Mouse (Mus musculus) hindbrain, embryonic 14.5 days (tissue): Measurements from ENCODE around the gene H2-Ke6. TPM values are rescaled to one million over a fixed set of nuclear protein-coding genes. Genes with fewer than 3 reads are reported as not detected.

Source experiments
- ATAC-seq: fragments of 200-750 bp; cut with Nextera tagmentation; 2 replicates; pipeline ENCODE4 v1.8.0; 2017; ENCODE audit warnings: moderate number of reproducible peaks, mild to moderate bottlenecking, moderate TSS enrichment, moderate library complexity; ENCODE audit not compliant: low FRiP score
- DNase-seq: peaks from one replicate; pipeline ENCODE4 v3.0.0-alpha.2; 2015; ENCODE audit warnings: low spot score
- H3K27ac ChIP-seq: fragments of 300-500 bp; sonication (generic); 2 replicates; pipeline ENCODE4 v1.5.1; 2014; ENCODE audit warnings: mild to moderate bottlenecking, moderate library complexity
- H3K27me3 ChIP-seq: fragments of 300-500 bp; sonication (generic); 2 replicates; pipeline ENCODE4 v1.6.1; 2014; ENCODE audit warnings: mild to moderate bottlenecking, low read length, mixed read lengths; ENCODE audit not compliant: control insufficient read depth, insufficient read depth
- H3K36me3 ChIP-seq: fragments of 300-500 bp; sonication (generic); replicated peaks from 2 replicates; pipeline ENCODE4 v1.6.1; 2014; ENCODE audit not compliant: control insufficient read depth, insufficient read depth
- H3K4me1 ChIP-seq: fragments of 300-500 bp; sonication (generic); replicated peaks from 2 replicates; pipeline ENCODE4 v1.6.1; 2014; ENCODE audit warnings: antibody characterized with exemption, low read length, mixed read lengths; ENCODE audit not compliant: control insufficient read depth, insufficient read depth
- H3K4me2 ChIP-seq: fragments of 300-500 bp; sonication (generic); replicated peaks from 2 replicates; pipeline ENCODE4 v1.6.1; 2014; ENCODE audit warnings: mild to moderate bottlenecking, moderate library complexity
- H3K4me3 ChIP-seq: fragments of 300-500 bp; sonication (generic); replicated peaks from 2 replicates; pipeline ENCODE4 v1.5.1; 2014; ENCODE audit warnings: mild to moderate bottlenecking, low read length
- H3K9ac ChIP-seq: fragments of 300-500 bp; sonication (generic); 2 replicates; pipeline ENCODE4 v1.6.1; 2014
- H3K9me3 ChIP-seq: fragments of 300-500 bp; sonication (generic); 2 replicates; pipeline ENCODE4 v1.6.1; 2016; ENCODE audit warnings: low read length; ENCODE audit not compliant: control insufficient read depth
- WGBS: fragments of 180-500 bp; shearing (Covaris S2); extraction: QIAGEN DNeasy Blood & Tissue Kit; methylation state at CpG from one replicate; pipeline ENCODE4 v1.1.7; 2014; 5-methylcytosine and 5-hydroxymethylcytosine counted together
- polyA plus RNA-seq: library from polyadenylated mRNA; unstranded; fragments of >200 nt; fragmentation: Nextera tagmentation; extraction: Ambion mirVana; gene quantifications from 2 replicates; pipeline ENCODE4 v1.2.1, GENCODE M21; 2014

Gene H2-Ke6
- polyA plus RNA-seq, 1 experiment from 2014 or later: 67.3 TPM

DNA sequence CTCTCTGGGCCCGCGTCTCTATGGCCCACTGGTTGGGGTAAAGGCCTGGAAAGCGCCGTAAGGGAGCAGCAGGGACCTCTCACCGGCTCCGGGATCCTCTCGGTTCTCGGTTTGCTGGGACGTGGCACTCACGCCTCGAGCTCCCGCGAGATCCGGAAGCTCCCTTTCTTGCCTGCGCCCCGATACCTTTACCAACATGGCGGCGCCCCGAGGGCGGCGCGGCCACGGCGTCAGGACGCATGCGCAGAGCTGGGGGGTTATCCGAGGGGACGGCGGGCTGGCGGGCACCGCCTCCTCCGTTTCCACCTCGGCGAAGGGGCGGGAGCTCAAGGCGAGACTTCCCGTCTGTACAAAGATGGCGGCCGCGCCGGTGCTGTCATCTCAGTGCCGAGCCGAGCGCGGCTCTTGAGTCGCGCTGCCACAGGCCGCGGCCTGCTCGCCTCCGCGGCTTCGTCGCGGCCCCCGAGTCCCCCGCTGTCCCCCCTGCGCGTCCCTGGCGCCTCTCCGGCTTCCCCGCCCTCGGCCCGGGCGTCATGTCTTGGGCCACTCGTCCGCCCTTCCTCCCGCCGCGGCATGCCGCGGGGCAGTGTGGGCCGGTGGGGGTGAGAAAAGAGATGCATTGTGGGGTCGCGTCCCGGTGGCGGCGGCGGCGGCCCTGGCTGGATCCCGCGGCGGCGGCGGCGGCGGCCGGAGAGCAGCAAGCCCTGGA lies 3.8 kb upstream of the H2-Ke6 start, which contains the start of the genes Slc39a7 and Rxrb:
Gene Slc39a7 (minus strand): TSS at position 218 of the 709 bp plus-strand sequence.
Gene Rxrb (plus strand): TSS at position 348 of the 709 bp plus-strand sequence.
- peak; percentile 80 for ATAC-seq
- Histone ChIP-seq H3K4me3 (peak within 1 kb of the TSS; percentile 90), H3K4me2 (peak within 1 kb of the TSS; percentile 80), H3K9ac (peak within 1 kb of the TSS; percentile 95), H3K27ac (peak within 1 kb of the TSS; percentile 99), H3K36me3 (peaks cover 51% of the 10 kb centered on the region), H3K4me1 (peaks cover 47% of the 10 kb centered on the region), H3K9me3 (no peaks in the 10 kb centered on the region), H3K27me3 (no peaks in the 10 kb centered on the region)
- under 1% methylated on average over 86 of the region's 88 CpGs for WGBS
- peak; percentile 99 for DNase-seq

DNA sequence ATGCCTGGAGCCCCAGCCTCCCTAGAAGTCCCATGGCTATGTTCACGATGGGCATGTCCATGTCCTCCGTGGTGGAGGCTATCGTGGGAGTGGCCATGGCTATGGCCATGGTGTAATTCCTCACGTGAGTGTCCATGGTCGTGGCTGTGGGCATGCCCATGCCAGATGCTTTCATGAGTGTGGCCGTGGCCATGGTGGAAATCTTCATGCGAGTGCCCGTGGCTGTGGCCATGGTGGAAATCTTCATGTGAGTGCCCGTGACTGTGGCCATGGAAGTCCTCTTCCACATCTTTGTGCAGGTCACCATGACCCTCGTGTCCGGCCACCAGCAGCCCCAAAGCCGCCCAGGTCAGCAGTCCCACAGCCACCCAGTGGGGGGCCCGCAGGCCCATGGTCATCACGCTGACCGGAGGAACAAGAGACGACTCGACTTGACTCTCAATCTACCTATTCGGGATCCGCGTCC lies 3.0 kb upstream of the H2-Ke6 start:
- DNase-seq: no peak
- Histone ChIP-seq H3K4me1 (peaks cover 53% of the 10 kb centered on the region), H3K27ac (peak overlapping the region; percentile 99), H3K4me2 (peak overlapping the region; percentile 80), H3K27me3 (no peaks in the 10 kb centered on the region), H3K9ac (peak overlapping the region; percentile 95), H3K4me3 (peak overlapping the region; percentile 90), H3K9me3 (no peaks in the 10 kb centered on the region), H3K36me3 (peaks cover 44% of the 10 kb centered on the region)
- no peak for ATAC-seq
- WGBS: 6% methylated on average over 20 of the region's 20 CpGs

DNA sequence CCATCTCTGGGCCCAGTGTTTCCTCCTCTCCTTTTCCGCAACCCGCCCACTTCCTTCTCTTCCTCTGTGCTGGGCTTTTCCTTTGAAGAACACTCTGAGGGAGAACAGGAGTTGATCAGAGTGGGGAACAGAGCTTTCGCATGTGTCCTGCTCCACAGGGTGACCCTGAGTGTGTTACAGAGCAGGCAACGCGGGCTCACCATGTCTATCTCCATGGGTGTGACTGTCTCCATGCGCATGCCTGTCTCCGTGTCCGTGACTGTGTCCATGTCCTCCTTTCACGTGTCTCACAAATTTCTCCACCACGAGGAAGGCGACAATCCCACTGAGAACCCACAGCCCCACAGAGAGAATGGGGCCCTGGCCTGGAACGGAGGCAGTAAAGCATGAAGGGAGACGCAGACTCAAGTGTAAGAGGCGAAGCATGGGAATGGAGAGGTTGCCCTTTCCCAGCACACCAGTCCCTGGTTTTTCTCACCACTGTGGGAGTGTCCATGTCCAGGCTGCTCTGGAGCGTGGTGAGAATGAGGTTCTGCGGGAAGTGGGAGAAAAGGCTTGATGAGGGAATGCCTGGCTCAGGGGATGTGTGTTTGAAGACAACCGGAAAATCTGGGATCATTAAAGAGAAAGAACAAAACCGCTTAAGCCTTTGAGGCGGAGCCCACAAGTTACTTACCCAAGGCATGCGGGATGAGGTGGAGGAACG lies 2.2 kb upstream of the H2-Ke6 start:
- Histone ChIP-seq H3K27ac (no peak overlapping the region), H3K4me3 (peak overlapping the region; percentile 90)
- 72% methylated on average over 21 of the region's 21 CpGs for WGBS

DNA sequence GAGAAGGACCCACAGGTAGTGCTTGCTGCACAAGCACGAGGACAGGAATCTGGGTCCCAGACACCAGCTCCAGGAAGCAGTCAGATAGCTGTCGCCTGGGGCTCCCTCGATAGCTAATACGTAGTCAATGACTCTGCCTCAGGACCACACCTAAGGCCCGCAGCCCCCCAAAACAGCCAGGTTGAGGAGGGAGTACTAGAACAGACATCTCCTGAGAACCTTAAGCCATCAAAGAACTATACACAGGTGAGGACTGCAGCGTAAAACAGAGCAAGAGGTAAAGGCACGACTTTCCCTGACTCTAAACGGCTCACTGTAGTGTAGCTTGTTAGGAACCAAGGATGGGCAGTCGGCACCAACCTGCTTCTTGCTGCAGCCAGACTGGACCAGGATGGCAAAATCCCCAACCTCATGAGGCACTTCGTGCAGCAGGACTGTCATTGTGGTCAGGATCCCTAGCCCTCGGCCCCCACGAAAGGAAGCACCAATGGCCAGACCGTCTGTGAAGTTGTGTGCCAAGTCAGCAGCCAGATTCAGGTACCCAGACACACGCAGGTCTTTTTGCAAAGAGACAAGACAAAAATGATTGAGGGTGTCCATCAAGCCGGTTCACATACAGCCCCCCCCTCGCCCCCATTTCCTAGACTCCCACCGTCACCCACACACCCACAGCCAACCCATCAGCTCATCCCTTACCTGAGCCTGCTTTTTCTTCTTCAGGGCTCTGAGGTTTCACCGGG lies 1.5 kb upstream of the H2-Ke6 start:
- H3K4me3 ChIP-seq: 0 out of 2 replicates have a peak overlapping the region, but pooled peaks have one; percentile 90
- H3K9me3 ChIP-seq: no peaks in the 10 kb centered on the region
- ATAC-seq (no peak), DNase-seq (no peak)
- no peaks in the 10 kb centered on the region for H3K27me3 ChIP-seq
- peaks cover 30% of the 10 kb centered on the region for H3K36me3 ChIP-seq
- H3K4me2 ChIP-seq: peak overlapping the region; percentile 83
- WGBS: 90% methylated on average over 18 of the region's 18 CpGs
- no peak overlapping the region for H3K27ac ChIP-seq
- H3K9ac ChIP-seq: no peak overlapping the region
- H3K4me1 ChIP-seq: peaks cover 60% of the 10 kb centered on the region

More for the DNA sequence above, 2.2 kb upstream of the H2-Ke6 start:
- no peak for ATAC-seq
- no peaks in the 10 kb centered on the region for H3K9me3 ChIP-seq
- H3K27me3 ChIP-seq: no peaks in the 10 kb centered on the region
- H3K9ac ChIP-seq: peak overlapping the region; percentile 95
- no peak for DNase-seq
- peaks cover 60% of the 10 kb centered on the region for H3K4me1 ChIP-seq
- peaks cover 36% of the 10 kb centered on the region for H3K36me3 ChIP-seq
- H3K4me2 ChIP-seq: peak overlapping the region; percentile 80

DNA sequence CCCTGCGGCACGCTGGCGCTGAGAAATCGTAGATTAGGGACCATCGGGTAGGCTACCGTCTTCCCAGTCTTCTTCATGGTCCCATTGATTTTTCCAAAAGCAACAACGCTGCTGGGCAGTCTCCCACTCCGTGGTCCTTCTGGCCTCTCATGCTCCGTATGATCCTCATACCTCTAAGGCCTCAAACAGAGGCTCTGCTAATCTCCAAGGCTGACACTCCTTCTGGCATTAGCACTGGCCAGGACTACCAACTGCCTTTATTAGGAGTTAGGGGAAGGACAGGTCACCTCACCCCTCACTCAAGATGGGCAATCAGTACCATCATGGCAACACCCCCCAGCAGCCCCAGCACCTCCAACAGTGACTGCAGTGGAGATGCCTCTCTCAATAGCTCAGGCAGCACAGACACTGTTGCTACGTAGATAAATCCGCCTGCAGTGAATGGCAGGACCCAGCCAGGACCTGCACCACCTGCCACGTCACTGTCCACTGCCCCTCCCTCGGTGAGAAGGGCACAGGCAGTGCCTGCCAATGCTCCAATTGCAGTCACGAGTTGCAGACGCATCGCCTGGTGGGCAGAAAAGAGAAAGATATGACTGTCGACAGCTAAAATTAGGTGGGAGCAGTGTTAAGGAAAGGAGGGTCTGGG lies 765 bp upstream of the H2-Ke6 start:
- H3K36me3 ChIP-seq: peaks cover 23% of the 10 kb centered on the region
- no peaks in the 10 kb centered on the region for H3K27me3 ChIP-seq
- ATAC-seq: no peak
- WGBS: 47% methylated on average over 17 of the region's 17 CpGs
- peak overlapping the region; percentile 83 for H3K4me2 ChIP-seq
- H3K27ac ChIP-seq: peak overlapping the region; percentile 81
- peak overlapping the region; percentile 57 for H3K4me3 ChIP-seq
- peaks cover 64% of the 10 kb centered on the region for H3K4me1 ChIP-seq
- H3K9me3 ChIP-seq: no peaks in the 10 kb centered on the region
- DNase-seq: no peak
- no peak overlapping the region for H3K9ac ChIP-seq

DNA sequence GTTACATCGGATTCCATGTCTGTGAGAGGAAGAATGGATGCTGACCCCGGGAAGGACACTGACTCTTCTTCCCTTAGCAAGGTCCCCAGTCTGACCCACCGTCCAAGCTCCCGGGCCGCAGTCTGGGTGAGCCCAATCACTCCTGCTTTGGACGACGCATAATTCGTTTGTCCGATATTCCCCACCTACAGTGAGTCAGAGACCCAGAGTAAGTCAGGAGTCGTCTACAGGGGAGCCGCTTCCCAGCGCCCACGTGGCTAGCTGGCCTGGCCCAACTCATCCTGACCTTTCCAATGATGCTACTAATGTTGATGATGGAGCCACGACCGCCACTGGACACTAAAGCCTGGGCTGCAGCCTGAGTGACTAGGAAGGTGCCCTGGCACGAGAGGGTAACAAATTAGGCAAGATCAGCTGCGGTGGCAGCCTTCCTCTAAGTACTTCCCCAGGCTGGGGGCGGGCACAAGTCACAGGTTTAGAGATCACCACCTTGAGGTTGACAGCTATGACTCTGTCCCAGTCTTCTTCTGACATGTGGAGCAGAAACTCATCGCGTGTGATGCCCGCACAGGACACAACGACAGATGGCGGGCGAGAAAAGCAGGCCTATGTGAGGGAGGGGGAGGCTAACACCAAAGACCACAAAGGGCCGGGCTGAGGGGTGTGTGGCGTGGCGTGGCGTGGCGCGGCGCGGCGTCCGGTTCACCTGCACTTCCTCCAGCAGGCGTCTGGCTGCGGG lies 774 bp downstream of the H2-Ke6 start:
- H3K4me2 ChIP-seq: peak overlapping the region; percentile 83
- peak overlapping the region; percentile 67 for H3K9ac ChIP-seq
- no peaks in the 10 kb centered on the region for H3K27me3 ChIP-seq
- no peaks in the 10 kb centered on the region for H3K9me3 ChIP-seq
- 3% methylated on average over 36 of the region's 36 CpGs for WGBS
- peaks cover 60% of the 10 kb centered on the region for H3K4me1 ChIP-seq
- DNase-seq: no peak
- peaks cover 34% of the 10 kb centered on the region for H3K36me3 ChIP-seq
- H3K4me3 ChIP-seq: peak overlapping the region; percentile 57
- H3K27ac ChIP-seq: peak overlapping the region; percentile 81
- no peak for ATAC-seq

DNA sequence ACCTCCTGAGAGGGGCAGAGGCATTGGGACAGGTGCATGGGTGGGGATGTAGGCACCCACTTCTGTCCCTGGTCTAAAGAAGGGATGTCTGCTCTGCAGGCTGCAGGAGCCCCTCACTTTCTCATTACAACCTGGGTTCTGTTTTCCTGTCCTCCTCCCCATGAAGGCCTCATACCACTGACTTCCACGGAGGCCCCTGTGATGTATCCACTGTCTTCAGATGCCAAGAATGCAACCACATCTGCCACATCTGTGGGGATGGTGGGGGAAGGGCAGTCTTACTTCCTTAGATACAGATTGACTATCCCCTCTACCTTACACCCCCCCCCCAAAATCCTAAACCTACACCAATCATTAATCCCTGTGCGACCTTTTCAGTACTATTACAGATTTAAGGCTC lies 1.6 kb downstream of the H2-Ke6 start:
- Histone ChIP-seq H3K9ac (peak overlapping the region; percentile 4), H3K4me2 (peak overlapping the region; percentile 83), H3K36me3 (peaks cover 39% of the 10 kb centered on the region), H3K4me3 (peak overlapping the region; percentile 57; the same call in 1 of the 2 replicates), H3K27ac (peak overlapping the region; percentile 73), H3K4me1 (peaks cover 60% of the 10 kb centered on the region), H3K9me3 (no peaks in the 10 kb centered on the region), H3K27me3 (no peaks in the 10 kb centered on the region)
- ATAC-seq (no peak), DNase-seq (no peak)
- 14% methylated on average over 2 of the region's 2 CpGs for WGBS

DNA sequence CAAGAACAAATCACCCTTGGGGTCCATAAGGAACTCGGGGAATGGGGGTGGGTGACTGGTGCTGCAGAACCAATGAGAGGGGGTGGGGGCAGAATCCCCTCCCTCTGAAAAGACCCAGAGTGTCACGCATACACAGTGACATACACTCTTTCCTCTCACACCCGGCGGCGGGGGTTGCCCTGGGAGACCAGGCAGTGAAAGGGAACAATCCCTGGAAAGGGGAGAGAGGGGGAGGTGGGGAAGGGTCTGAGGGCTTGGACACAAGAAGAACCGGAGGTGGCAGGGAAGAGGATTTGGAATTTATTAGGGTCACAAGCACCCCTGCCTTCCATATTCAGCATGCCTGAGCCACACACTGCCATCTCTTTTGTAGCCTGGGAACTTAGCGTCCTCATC lies 2.1 kb downstream of the H2-Ke6 start:
- no peaks in the 10 kb centered on the region for H3K27me3 ChIP-seq
- H3K4me1 ChIP-seq: peaks cover 59% of the 10 kb centered on the region

More for the DNA sequence above, 2.1 kb downstream of the H2-Ke6 start:
- DNase-seq (peak; percentile 58), ATAC-seq (peak; percentile 24; the same call in 1 of the 2 replicates)
- H3K27ac ChIP-seq: peak overlapping the region; percentile 99
- peaks cover 43% of the 10 kb centered on the region for H3K36me3 ChIP-seq
- peak overlapping the region; percentile 97 for H3K9ac ChIP-seq
- H3K9me3 ChIP-seq: no peaks in the 10 kb centered on the region
- H3K4me3 ChIP-seq: peak overlapping the region; percentile 92
- H3K4me2 ChIP-seq: peak overlapping the region; percentile 83
- 0% methylated on average over 7 of the region's 7 CpGs for WGBS
